Mouse (Mus musculus) brain, embryonic 14.5 days (tissue): Measurements from ENCODE around the gene Rps6kc1. TPM values are rescaled to one million over a fixed set of nuclear protein-coding genes. Genes with fewer than 3 reads are reported as not detected.

ENCODE experiments used
- DNase-seq: peaks from one replicate; pipeline ENCODE4 v3.0.0-alpha.2; 2011; ENCODE audit warnings: low read depth
- CTCF ChIP-seq: fragments of 200-500 bp; IDR thresholded peaks from 2 replicates; pipeline ENCODE4 v1.5.1; 2012; ENCODE audit warnings: inconsistent platforms, mild to moderate bottlenecking, moderate library complexity, borderline replicate concordance; ENCODE audit not compliant: insufficient read depth, insufficient read length; ENCODE audit errors: extremely low read depth
- POLR2A ChIP-seq: fragments of 200-500 bp; IDR thresholded peaks from 2 replicates; pipeline ENCODE4 v1.6.1; 2012; ENCODE audit warnings: mild to moderate bottlenecking, inconsistent platforms, borderline replicate concordance; ENCODE audit not compliant: poor library complexity, insufficient read depth, insufficient read length, severe bottlenecking; ENCODE audit errors: extremely low read depth
- polyA plus RNA-seq: library from polyadenylated mRNA; depleted of rRNA; stranded (reverse); fragments of >200 nt; gene quantifications from 2 replicates; pipeline ENCODE4 v1.2.3, GENCODE M21; 2012

Gene Rps6kc1
- polyA plus RNA-seq, 1 experiment, result 25.2 TPM

DNA sequence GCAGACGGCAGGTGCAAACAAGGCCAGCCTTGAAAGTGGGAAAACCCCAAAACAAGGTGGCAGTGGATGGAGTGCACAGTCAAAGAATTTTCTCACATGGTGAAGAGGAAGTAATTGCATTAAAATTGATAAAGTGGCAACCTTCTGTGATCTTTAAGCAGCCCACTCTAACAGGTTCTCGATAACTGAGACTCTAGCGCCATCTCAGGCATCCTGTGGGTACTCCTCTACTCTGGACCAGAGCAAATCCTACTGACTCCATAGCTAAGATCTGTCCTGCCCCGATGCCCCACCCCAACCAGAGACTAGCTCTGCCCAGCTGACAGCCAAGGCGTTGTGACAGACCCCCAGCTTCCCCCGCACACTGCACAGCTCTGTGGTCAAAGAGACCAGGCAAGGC is 101.2 kb downstream of the Rps6kc1 start:
- DNase-seq, result no peak
- peak; percentile 33; the same call in 1 of the 2 replicates for TF ChIP-seq CTCF
- TF ChIP-seq POLR2A, result no peak

DNA sequence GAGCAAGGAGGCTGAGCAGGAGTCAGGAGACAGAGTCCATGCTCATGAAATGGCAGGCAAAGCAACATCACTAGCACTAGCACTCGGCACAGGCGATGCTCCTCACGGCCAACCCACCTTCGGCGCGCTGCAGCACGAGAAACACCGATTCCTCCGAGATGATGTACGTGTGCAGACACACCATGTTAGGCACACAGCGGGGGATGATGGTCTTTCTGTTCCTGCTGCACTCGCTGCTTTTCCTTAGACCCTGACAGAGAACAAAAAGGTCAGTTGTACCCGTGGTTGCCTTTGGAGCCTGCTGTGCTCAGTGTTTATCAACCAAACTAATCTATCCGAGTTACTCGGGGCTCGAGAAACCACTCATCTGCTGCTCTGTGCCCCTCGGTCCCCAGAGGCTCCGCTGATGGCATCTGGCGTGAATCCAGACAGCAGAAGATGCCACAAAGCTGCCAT is 102.8 kb downstream of the Rps6kc1 start:
- DNase-seq, result peak; percentile 66
- TF ChIP-seq CTCF (no peak), POLR2A (no peak)

DNA sequence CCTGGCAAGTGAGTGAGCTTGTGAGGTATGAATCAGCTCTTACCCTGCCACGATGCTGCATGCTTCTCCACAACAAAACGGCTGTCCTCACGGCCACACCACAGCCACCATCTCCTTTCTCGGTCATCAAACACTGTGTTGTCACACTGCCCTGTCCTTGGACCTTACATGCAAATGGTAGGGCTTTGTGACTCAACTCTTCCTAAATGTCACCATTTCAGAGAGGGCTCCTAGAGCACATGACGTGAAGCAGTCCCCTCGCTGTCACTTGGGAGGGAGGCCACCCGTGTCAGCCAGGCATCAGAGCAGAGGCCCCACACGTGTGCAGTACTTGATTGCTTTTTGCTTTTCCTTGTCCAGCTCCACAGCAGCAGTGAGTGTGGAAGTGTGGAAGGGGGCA is 104.8 kb downstream of the Rps6kc1 start:
- TF ChIP-seq POLR2A (no peak), CTCF (no peak)

DNA sequence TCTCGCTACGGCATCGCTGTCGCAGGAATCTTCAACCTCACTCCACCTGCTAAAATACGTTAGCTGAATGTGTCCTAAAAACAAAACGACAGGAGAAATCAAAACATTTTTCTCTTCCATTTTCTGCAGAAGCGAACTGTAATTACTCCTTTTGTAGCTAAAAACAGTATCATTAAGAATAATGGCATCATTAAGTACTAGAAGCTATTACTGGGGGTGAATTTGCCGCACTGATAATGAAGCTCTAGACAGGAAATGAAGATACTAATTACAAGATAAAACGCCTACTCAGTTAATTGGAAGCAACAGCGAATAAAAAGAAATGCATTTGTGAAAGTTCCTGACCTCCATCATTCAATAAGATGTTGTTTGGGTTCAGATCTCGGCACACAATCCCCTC is 112.9 kb downstream of the Rps6kc1 start:
- DNase-seq, result peak; percentile 63
- TF ChIP-seq CTCF, result no peak
- no peak for TF ChIP-seq POLR2A

More for the DNA sequence above, 104.8 kb downstream of the Rps6kc1 start:
- DNase-seq, result no peak

DNA sequence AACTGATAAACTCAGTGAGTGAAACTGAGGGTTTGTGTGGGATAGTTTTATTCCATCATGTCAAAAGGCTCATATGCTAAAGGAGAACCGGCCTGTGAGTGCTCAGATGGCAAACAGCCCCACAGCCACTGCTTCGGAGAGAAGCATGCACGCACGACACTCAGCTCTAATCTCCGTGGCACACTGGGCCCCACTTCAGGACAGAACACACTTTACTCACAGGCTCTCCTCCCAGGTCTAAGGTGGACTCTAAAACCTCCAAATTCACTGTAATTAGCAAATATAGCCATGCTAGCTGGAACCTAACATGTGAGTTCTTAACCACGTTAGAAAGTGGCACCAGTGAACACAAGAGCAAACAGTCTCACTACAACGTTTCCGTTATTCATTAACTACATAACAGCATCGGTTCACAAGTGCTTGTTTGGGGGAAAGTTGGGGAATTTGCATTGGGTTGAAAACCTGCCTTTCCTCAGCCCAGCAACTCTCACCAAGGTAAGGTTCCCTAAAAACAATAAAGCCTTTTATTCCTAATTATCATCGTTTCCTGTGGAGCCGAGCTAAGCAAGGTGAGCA is 114.0 kb downstream of the Rps6kc1 start:
- no peak for TF ChIP-seq CTCF
- TF ChIP-seq POLR2A, result no peak
- no peak for DNase-seq

DNA sequence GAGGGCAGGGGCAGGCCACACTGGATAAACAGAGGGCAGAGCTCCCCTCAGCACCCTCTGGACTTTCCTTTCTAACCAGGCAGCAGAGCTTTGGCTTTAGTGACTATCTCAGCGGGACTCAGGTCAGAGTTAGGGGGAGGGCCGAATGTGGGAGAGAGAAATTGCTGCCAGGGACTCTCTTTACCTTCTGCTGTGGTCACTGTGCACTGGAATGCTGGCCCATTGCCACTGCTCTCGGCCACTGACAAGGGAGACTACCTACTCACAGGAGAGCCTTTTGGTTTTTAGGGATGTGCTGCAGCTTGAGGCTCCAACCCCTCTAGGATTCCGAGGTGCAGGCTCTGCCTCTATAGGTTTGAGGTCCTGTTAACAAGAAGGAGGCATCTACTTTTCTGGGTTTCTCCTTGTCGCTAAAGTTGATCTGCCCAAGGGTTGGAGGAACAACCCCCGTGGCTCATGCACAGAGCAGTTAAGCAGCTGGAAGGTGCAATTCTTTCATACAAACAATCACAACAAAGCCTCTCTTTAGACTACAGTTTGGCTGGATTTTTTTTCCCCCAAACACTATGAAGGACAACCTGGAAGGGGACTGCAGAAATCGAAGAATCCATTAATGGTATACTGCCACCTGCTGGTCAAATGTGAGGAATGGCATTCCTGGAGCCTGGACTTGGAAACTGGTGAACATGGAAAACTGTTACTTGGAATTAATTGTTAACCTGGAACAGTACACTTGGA is 114.7 kb downstream of the Rps6kc1 start:
- DNase-seq, result peak; percentile 90
- TF ChIP-seq POLR2A (no peak), CTCF (peak; percentile 79; the same call in 1 of the 2 replicates)

DNA sequence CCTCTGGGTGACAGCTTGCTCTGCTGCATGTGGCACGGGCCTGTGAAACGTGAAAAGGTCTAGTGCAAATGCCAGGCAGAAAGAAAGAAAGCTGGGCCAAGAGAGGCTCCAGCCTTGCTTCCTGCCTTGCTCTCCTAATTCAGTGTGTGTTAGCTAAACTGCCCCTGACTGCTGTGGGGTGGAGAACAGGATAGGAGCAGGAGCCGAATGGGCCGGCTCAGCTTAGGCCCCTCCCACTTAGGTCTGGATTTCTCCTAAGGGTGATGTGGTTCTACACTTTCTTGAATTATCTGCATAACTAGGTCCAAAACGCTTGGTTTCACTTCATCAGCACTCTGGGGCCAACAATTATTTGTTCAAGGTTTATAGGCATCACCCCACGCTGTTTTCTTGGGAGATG is 119.9 kb downstream of the Rps6kc1 start:
- TF ChIP-seq POLR2A (no peak), CTCF (no peak)
- DNase-seq, result no peak

DNA sequence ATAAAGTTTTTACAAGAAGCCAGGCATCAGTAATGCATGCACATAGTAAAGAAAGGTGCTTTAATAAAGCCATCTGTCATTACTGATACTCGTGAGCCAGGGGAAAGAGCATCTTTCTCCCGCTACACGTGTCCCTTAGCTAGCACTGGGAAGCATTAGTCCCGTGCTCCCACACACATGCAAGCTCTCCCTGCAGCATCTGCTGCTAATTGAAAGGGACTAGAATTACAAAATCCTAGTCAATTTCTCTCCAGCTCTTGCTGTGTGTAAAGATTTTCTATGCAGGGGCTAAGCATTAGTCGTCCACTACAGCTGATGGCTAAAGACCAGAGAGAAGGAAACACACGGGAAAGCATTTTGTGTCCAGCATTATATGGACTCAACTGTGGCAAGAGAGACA is 120.8 kb downstream of the Rps6kc1 start:
- TF ChIP-seq POLR2A, result no peak
- no peak for TF ChIP-seq CTCF
- peak; percentile 55 for DNase-seq

DNA sequence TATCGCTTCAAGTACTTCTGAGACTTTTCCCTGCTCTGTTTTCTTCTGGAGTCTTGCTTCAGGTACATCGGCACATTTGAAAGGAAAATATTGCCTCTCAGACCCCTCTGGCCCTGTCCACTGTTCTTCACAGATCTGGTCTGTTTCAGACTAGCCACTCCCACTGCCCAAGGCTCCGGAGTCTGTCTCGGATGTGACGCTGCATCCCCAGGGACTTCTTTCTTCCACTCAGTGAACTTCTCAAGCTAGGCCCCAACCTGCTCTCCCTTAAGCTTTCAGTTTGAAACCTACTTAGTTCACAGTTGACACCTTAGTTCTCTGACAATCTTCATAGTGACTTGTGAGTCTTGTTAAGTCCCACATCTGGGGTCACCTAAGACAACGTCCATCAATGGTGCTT is 133.9 kb downstream of the Rps6kc1 start:
- DNase-seq, result no peak

DNA sequence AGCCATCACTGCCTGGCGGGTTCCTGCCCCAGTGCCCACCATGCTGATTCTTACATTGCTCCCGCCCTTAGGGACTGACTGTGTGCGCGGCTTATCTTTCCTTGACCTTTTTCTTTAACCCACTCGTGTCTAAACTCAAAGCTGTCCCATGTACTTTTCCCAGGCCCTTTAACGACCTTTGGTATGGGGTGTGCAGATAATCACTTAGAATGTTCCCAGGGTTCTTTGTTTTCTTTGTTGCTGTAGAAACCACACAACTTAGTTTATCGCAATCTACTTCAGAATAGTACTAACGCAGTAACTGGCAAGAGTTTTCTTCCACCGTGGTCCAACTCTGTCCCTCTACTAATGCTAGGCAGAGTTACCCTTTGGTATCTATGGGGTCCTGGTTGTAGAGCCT is 135.3 kb downstream of the Rps6kc1 start:
- TF ChIP-seq CTCF (no peak), POLR2A (no peak)
- no peak for DNase-seq

More for the DNA sequence above, 133.9 kb downstream of the Rps6kc1 start:
- no peak for TF ChIP-seq POLR2A
- TF ChIP-seq CTCF, result no peak

DNA sequence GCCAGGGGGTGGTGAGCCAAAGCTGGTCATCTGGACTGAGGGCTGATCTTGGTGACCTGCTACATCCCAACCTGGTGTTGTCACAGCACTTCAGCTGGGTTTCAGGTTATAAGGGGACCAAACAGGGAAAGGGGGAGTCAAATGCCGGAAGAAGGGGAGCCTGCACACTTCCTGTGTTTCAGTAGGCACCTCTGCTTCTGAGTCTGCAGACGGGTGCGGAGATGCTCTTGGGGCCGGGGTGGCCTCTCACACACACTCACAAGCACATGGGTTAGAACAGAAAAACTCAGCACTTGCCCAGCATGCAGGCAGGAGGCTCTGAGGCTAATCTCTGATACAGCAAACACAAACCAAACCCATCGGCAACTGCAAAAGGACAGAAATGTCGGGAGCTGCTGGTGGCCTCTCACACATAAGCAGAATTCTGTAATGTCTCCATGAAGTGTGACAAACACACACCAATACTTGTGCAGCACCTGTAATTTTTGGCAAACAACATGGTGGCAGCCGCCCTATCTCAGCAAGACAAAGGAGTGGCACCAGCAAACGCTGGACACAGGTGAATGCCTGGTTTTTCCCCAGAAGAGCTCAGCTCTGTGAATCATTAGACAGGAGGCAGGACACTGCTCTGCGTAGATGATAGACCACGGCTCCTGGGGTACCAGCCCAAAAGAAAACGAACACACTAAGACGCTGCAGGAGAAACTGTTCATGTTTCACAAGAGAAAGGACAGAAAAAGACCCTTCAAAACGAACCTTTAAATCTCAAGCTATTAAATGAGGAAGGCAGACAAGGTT is 139.3 kb downstream of the Rps6kc1 start:
- TF ChIP-seq CTCF (no peak), POLR2A (no peak)
- DNase-seq, result no peak
